In the genomic region with DNA sequence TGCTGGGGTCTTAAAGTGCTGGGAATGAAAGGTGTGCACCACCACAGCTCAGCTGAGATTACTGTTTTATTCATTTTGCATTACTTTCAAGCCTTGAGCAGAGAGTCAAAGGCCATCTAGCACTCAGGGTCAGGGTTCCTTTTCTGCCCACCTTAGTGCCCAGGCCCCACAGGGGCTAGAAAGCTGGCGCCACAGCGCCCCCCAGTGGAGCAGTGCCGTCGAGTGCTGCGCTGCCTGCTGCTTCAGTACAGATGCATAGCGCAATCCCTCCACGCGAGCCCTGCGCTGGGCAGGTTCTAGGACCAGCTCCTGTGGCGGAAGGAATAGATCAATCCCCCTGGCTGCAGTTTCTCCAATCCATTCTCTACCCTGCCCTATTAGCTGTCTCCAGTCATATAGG, we compare ENCODE assay signal across 8 mouse cellular contexts. TPM values are rescaled to one million over a fixed set of nuclear protein-coding genes. Genes with fewer than 3 reads are reported as not detected.
DNase-seq lines count a peak whose midpoint lies in the region; ATAC-seq and TF ChIP-seq lines count a peak whose summit lies in the region.

No protein-coding gene starts in this region.

- no peak for TF ChIP-seq POLR2A in limb, embryonic 14.5 days (IDR thresholded peaks at IDR 0.05; ENCODE audit: borderline replicate concordance, extremely low read depth, insufficient read depth, insufficient read length)

- 17% methylated on average over 10 of the region's 10 CpGs for WGBS in limb, embryonic 14.5 days
- WGBS in neural tube, embryonic 14.5 days: 6% methylated on average over 10 of the region's 10 CpGs

- H3K27ac ChIP-seq in limb, embryonic 14.5 days (replicated peaks; ENCODE audit: low read depth, low read length): no peak overlapping the region
- H3K27ac ChIP-seq in neural tube, embryonic 14.5 days (ENCODE audit: low read depth, low read length): no peak overlapping the region

- TF ChIP-seq CTCF in E14TG2a.4 (conservative IDR thresholded peaks at IDR 0.05; ENCODE audit: low read length): peak; percentile 84

- peaks cover 50% of the 10 kb centered on the region for H3K27me3 ChIP-seq in E14TG2a.4 (ENCODE audit: insufficient read depth, low read length)
- peaks cover 15% of the 10 kb centered on the region for H3K27me3 ChIP-seq in limb, embryonic 14.5 days (ENCODE audit: control insufficient read depth, insufficient read depth, low read length)
- H3K27me3 ChIP-seq in neural tube, embryonic 14.5 days (ENCODE audit: control insufficient read depth, insufficient read depth, low read length): no peaks in the 10 kb centered on the region

- intact Hi-C loops in heart, postnatal 36 days (cut with DNase I): no loop called here

- H3K4me3 ChIP-seq in E14TG2a.4 (replicated peaks; ENCODE audit: low read length): peak overlapping the region; percentile 80
- H3K4me3 ChIP-seq in limb, embryonic 14.5 days (replicated peaks; ENCODE audit: low read length): peak overlapping the region; percentile 24
- H3K4me3 ChIP-seq in neural tube, embryonic 14.5 days (ENCODE audit: low read depth, low read length): peak overlapping the region; percentile 24; the same call in 1 of the 2 replicates

- peaks cover 69% of the 10 kb centered on the region for H3K4me1 ChIP-seq in E14TG2a.4 (replicated peaks; ENCODE audit: low read depth, low read length)
- 0 out of 2 replicates have a peak, but pooled peaks cover 5% of the 10 kb centered on the region for H3K4me1 ChIP-seq in limb, embryonic 14.5 days (ENCODE audit: control insufficient read depth, insufficient read depth, low read length)
- H3K4me1 ChIP-seq in neural tube, embryonic 14.5 days (ENCODE audit: control insufficient read depth, insufficient read depth, low read length): 0 out of 2 replicates have a peak, but pooled peaks cover 8% of the 10 kb centered on the region

- DNase-seq in gastrocnemius, postnatal 10 days: peak; percentile 75
- DNase-seq in gastrocnemius, postnatal 25 days: no peak
- DNase-seq in embryo, embryonic 10 days (ENCODE audit: low spot score): peak; percentile 78
- peak; percentile 41 to 58 for DNase-seq in heart, postnatal 36 days
- DNase-seq in limb, embryonic 14.5 days (ENCODE audit: low spot score): peak; percentile 73

- H3K4me2 ChIP-seq in limb, embryonic 14.5 days (replicated peaks; ENCODE audit: low read depth, low read length, severe bottlenecking): peak overlapping the region; percentile 47
- peak overlapping the region; percentile 49 for H3K4me2 ChIP-seq in neural tube, embryonic 14.5 days (ENCODE audit: low read depth, low read length)

- no peak overlapping the region for H3K9ac ChIP-seq in limb, embryonic 14.5 days (ENCODE audit: low read depth, low read length, severe bottlenecking)
- peak overlapping the region; percentile 39; the same call in 1 of the 2 replicates for H3K9ac ChIP-seq in neural tube, embryonic 14.5 days (replicated peaks; ENCODE audit: low read depth, low read length)

- H3K9me3 ChIP-seq in E14TG2a.4 (ENCODE audit: low read length): no peaks in the 10 kb centered on the region
- no peaks in the 10 kb centered on the region for H3K9me3 ChIP-seq in limb, embryonic 14.5 days (ENCODE audit: control insufficient read depth, low read length)
- no peaks in the 10 kb centered on the region for H3K9me3 ChIP-seq in neural tube, embryonic 14.5 days (ENCODE audit: control insufficient read depth, low read length)

- ATAC-seq in limb, embryonic 14.5 days (ENCODE audit: low FRiP score, low read depth): no peak
- peak; percentile 56; the same call in 1 of the 2 replicates for ATAC-seq in neural tube, embryonic 14.5 days (ENCODE audit: low read depth)
- ATAC-seq in erythroblast, adult 5-6 weeks (replicated peaks; ENCODE audit: low FRiP score, poor library complexity, severe bottlenecking): no peak

- H3K36me3 ChIP-seq in E14TG2a.4 (ENCODE audit: insufficient read depth, low read length): peaks cover 72% of the 10 kb centered on the region
- H3K36me3 ChIP-seq in limb, embryonic 14.5 days (ENCODE audit: control insufficient read depth, insufficient read depth, low read length): no peaks in the 10 kb centered on the region
- no peaks in the 10 kb centered on the region for H3K36me3 ChIP-seq in neural tube, embryonic 14.5 days (ENCODE audit: control insufficient read depth, insufficient read depth, low read length)

RNA-seq across cellular contexts. Expression of gene Nradd, which starts 6.9 kb away (rescaled TPM):
- total RNA-seq in gastrocnemius, postnatal 10 days (2021): 1 to 10 TPM; 1.6 to 2.2 TPM
- under 1 TPM; 0.80 to 0.87 TPM for total RNA-seq in gastrocnemius, postnatal 25 days (2021)
- total RNA-seq in heart, postnatal 36 days (2021): 1 to 10 TPM in 1 of 2 experiments, under 1 TPM in 1; 0.92 to 1.2 TPM
- polyA plus RNA-seq in limb, embryonic 14.5 days (2012; rRNA removed): 40.0 and 53.8 TPM in 2 replicates
- polyA plus RNA-seq in limb, embryonic 14.5 days (2014; fragmentation: Nextera tagmentation; extraction: Ambion mirVana): 28.1 and 30.4 TPM in 2 replicates
- polyA plus RNA-seq in neural tube, embryonic 14.5 days (2014; fragmentation: Nextera tagmentation; extraction: Ambion mirVana): 14.1 and 21.4 TPM in 2 replicates
- total RNA-seq in erythroblast, adult 5-6 weeks (2015; ENCODE audit: low replicate concordance): 2.3 and 2.9 TPM in 2 replicates
- 1.1 TPM in 1 of 2 replicates, not detected in the other for total RNA-seq in erythroblast, adult 5-6 weeks (2017; ENCODE audit: low replicate concordance)

RNA-seq across cellular contexts. Expression of gene Nbeal2, which starts 22.8 kb away (rescaled TPM):
- total RNA-seq in gastrocnemius, postnatal 10 days (2021): 1 to 10 TPM; 2.2 to 3.4 TPM
- 1 to 10 TPM; 2.9 to 3.2 TPM for total RNA-seq in gastrocnemius, postnatal 25 days (2021)
- total RNA-seq in heart, postnatal 36 days (2021): 10 to 100 TPM in 1 of 2 experiments, 1 to 10 TPM in 1; 9.5 to 11.0 TPM
- polyA plus RNA-seq in limb, embryonic 14.5 days (2012; rRNA removed): 8.4 and 9.4 TPM in 2 replicates
- polyA plus RNA-seq in limb, embryonic 14.5 days (2014; fragmentation: Nextera tagmentation; extraction: Ambion mirVana): 3.2 and 3.3 TPM in 2 replicates
- polyA plus RNA-seq in neural tube, embryonic 14.5 days (2014; fragmentation: Nextera tagmentation; extraction: Ambion mirVana): 4.8 and 5.0 TPM in 2 replicates
- 6.9 and 15.6 TPM in 2 replicates for total RNA-seq in erythroblast, adult 5-6 weeks (2015; ENCODE audit: low replicate concordance)
- 12.0 and 12.4 TPM in 2 replicates for total RNA-seq in erythroblast, adult 5-6 weeks (2017; ENCODE audit: low replicate concordance)

RNA-seq across cellular contexts. Expression of gene Ccdc12, which starts 25.1 kb away (rescaled TPM):
- 10 to 100 TPM; 50.3 to 53.6 TPM for total RNA-seq in gastrocnemius, postnatal 10 days (2021)
- total RNA-seq in gastrocnemius, postnatal 25 days (2021): 10 to 100 TPM; 46.9 to 47.1 TPM
- total RNA-seq in heart, postnatal 36 days (2021): 10 to 100 TPM; 60.6 to 66.9 TPM
- 72.2 and 83.8 TPM in 2 replicates for polyA plus RNA-seq in limb, embryonic 14.5 days (2012; rRNA removed)
- 102 and 123 TPM in 2 replicates for polyA plus RNA-seq in limb, embryonic 14.5 days (2014; fragmentation: Nextera tagmentation; extraction: Ambion mirVana)
- polyA plus RNA-seq in neural tube, embryonic 14.5 days (2014; fragmentation: Nextera tagmentation; extraction: Ambion mirVana): 101 and 112 TPM in 2 replicates
- total RNA-seq in erythroblast, adult 5-6 weeks (2015; ENCODE audit: low replicate concordance): 14.0 and 58.5 TPM in 2 replicates
- total RNA-seq in erythroblast, adult 5-6 weeks (2017; ENCODE audit: low replicate concordance): 20.8 and 29.3 TPM in 2 replicates

Comparison
In these comparisons a context has a peak if more than half of its experiments do, and no peak if none do; other contexts are left out.
1. H3K4me3 ChIP-seq: peak in every context shown above with its lines; median percentile 80 in E14TG2a.4; 24 in limb, embryonic 14.5 days; 24 in neural tube, embryonic 14.5 days.